Mouse (Mus musculus) brown adipose tissue, adult 24 weeks (tissue): ENCODE measurements around the gene Cemip. TPM values are rescaled to one million over a fixed set of nuclear protein-coding genes. Genes with fewer than 3 reads are reported as not detected.
A peak's percentile ranks its signal among the peaks of the same experiment; 100 is the strongest.
"Not testable (repeated sequence)": the region's sequence is repeated elsewhere in the genome, so short reads cannot be mapped to it uniquely, and the experiment has no call there.

ENCODE experiments used
- H3K27ac ChIP-seq: fragments of 200-500 bp; replicated peaks from 2 replicates; pipeline ENCODE4 v1.5.1; 2012; ENCODE audit warnings: low read depth, mild to moderate bottlenecking, low read length
- H3K4me1 ChIP-seq: fragments of 200-500 bp; 2 replicates; pipeline ENCODE4 v1.6.1; 2012; ENCODE audit warnings: low read length, mixed read lengths; ENCODE audit not compliant: control insufficient read depth, insufficient read depth, insufficient read length
- H3K4me3 ChIP-seq: fragments of 200-500 bp; 2 replicates; pipeline ENCODE4 v1.5.1; 2012; ENCODE audit warnings: low read depth, mild to moderate bottlenecking, low read length, moderate library complexity; ENCODE audit not compliant: insufficient read depth
- polyA plus RNA-seq: library from polyadenylated mRNA; stranded (reverse); fragments of >200 nt; gene quantifications from 2 replicates; pipeline ENCODE4 v1.2.4, GENCODE M21; 2012; ENCODE audit not compliant: missing spikeins, insufficient read depth, insufficient read length

The Cemip gene
- polyA plus RNA-seq, 1 experiment, result not detected

GRCm38 (mm10) chr7:83913405-83913932 lies 172.8 kb downstream of the Cemip start:
- no peak overlapping the region for H3K4me3 ChIP-seq
- H3K4me1 ChIP-seq, result no peaks in the 10 kb centered on the region
- H3K27ac ChIP-seq, result no peak overlapping the region

GRCm38 (mm10) chr7:83911909-83912308 lies 174.4 kb downstream of the Cemip start:
- no peaks in the 10 kb centered on the region for H3K4me1 ChIP-seq
- no peak overlapping the region for H3K4me3 ChIP-seq
- H3K27ac ChIP-seq, result no peak overlapping the region

GRCm38 (mm10) chr7:83904831-83905230 lies 181.5 kb downstream of the Cemip start:
- H3K4me3 ChIP-seq, result no peak overlapping the region
- H3K4me1 ChIP-seq, result no peaks in the 10 kb centered on the region
- no peak overlapping the region for H3K27ac ChIP-seq

GRCm38 (mm10) chr7:83902296-83903145 lies 183.8 kb downstream of the Cemip start:
- H3K4me1 ChIP-seq, result no peaks in the 10 kb centered on the region
- H3K27ac ChIP-seq, result no peak overlapping the region
- no peak overlapping the region for H3K4me3 ChIP-seq

GRCm38 (mm10) chr7:83901425-83901824 lies 184.9 kb downstream of the Cemip start:
- Histone ChIP-seq H3K27ac (no peak overlapping the region), H3K4me3 (no peak overlapping the region), H3K4me1 (no peaks in the 10 kb centered on the region)

- no peak overlapping the region for H3K27ac ChIP-seq
- no peak overlapping the region for H3K4me3 ChIP-seq
- no peaks in the 10 kb centered on the region for H3K4me1 ChIP-seq
Observed at GRCm38 (mm10) chr7:83900519-83900918, 185.8 kb downstream of the Cemip start.

GRCm38 (mm10) chr7:83898267-83898666 lies 188.0 kb downstream of the Cemip start:
- Histone ChIP-seq H3K27ac (no peak overlapping the region), H3K4me1 (no peaks in the 10 kb centered on the region), H3K4me3 (no peak overlapping the region)

- H3K27ac ChIP-seq, result no peak overlapping the region
- H3K4me1 ChIP-seq, result no peaks in the 10 kb centered on the region
- H3K4me3 ChIP-seq, result no peak overlapping the region
Observed at GRCm38 (mm10) chr7:83896077-83896740, 190.1 kb downstream of the Cemip start.

- H3K27ac ChIP-seq, result no peak overlapping the region
- no peak overlapping the region for H3K4me3 ChIP-seq
- H3K4me1 ChIP-seq, result no peaks in the 10 kb centered on the region
Observed at GRCm38 (mm10) chr7:83894348-83894747, 192.0 kb downstream of the Cemip start.

- Histone ChIP-seq H3K4me3 (peak overlapping the region; percentile 85), H3K4me1 (no peaks in the 10 kb centered on the region), H3K27ac (peak overlapping the region; percentile 61)
Observed at GRCm38 (mm10) chr7:83892333-83892669, 194.0 kb downstream of the Cemip start.

- Histone ChIP-seq H3K27ac (peak overlapping the region; percentile 82), H3K4me3 (peak overlapping the region; percentile 85), H3K4me1 (no peaks in the 10 kb centered on the region)
Observed at GRCm38 (mm10) chr7:83891433-83892332, 194.6 kb downstream of the Cemip start.

GRCm38 (mm10) chr7:83889946-83890345 lies 196.4 kb downstream of the Cemip start:
- H3K4me3 ChIP-seq, H3K4me1 ChIP-seq: not testable (repeated sequence)
- H3K27ac ChIP-seq, result peak overlapping the region; percentile 78

GRCm38 (mm10) chr7:83889383-83889782 lies 196.9 kb downstream of the Cemip start:
- Histone ChIP-seq H3K4me3 (no peak overlapping the region), H3K4me1 (peaks cover 5% of the 10 kb centered on the region), H3K27ac (no peak overlapping the region)

- H3K4me1 ChIP-seq, result peaks cover 13% of the 10 kb centered on the region
- H3K27ac ChIP-seq, result no peak overlapping the region
- H3K4me3 ChIP-seq, result no peak overlapping the region
Observed at GRCm38 (mm10) chr7:83886366-83887129, 199.8 kb downstream of the Cemip start.
